Mouse (Mus musculus): ENCODE measurements around the gene Sdk1.

The Sdk1 gene

DNA sequence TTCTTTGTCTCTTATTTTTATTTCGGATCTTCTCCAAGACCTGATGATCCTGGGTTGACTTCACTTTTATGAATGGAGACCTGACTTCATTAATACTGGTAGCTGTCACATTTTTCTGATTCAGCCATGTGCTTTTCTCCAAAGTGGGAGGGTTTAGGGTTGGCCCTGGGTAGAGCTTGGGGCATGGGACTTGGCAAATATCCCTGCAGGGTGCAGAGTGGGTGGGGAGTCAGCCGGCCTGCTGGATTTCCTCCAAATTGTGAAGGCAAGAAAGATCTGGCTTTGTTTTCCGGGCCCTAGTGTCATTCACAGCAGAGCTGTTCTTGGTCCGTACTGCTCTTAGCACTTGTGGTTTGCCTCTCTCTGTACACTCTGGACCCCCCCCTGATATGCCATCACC, 103.1 kb downstream of the Sdk1 start:
- peak in 1 of 2 experiments; percentile 11 for DNase-seq

DNA sequence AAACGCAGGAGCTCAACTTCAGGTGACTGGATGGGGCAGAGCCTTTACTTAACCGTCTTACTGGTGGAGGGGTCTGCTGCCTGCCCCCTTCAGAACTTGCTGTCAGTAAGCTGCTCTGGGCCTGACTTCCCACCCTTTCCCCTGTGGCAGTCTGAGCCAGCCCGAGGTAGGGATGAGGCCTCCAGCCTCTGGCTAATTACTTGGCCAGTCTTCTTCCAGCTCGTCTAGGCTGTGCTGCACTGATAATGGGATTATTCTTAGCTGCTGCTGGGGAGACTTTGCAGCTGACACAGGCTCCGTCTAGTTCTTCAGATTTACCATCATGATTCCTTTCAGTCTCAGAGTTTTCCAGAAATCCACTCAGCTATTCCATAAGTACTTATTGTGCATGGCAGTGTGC, 104.2 kb downstream of the Sdk1 start:
- DNase-seq, result no peak

DNA sequence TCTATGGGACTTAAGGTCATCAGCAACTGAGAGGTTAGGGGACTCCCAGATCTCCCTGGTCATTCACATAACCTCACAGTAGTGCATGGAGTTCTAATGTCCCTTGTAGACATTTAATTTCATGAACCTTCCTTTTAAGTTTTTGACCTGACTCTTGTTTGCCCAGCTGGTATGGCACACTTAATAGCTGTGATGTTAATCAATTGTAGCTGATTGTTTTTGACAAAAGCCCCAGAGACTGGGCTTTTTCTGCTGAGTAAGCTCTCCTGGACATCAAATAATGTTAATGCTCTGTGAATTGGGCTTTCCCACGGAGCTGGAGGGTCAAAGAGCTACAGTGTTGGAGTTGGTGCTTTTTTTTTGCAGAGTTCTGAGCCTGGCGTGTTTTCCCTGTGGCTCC, 121.4 kb downstream of the Sdk1 start:
- DNase-seq, result no peak

DNA sequence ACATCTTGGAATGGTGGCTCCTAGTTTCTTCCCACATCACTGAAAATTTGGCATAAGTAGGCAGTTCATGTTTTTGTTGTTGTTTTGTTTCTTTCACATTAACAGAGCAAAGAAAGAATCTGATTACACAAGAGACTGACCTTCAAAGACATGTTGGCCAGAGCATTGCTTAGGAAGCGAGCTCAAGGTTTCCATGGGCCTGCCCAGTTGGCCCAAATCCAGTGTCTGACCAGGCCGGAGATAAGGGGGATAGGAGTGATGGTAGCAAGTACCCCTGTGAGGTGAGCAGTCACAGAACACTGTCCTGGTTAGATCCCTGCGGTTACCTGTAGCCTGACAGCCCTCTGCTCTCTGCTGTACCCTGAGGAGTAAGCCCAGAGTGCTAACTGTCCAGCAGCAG, 122.7 kb downstream of the Sdk1 start:
- DNase-seq, result no peak

DNA sequence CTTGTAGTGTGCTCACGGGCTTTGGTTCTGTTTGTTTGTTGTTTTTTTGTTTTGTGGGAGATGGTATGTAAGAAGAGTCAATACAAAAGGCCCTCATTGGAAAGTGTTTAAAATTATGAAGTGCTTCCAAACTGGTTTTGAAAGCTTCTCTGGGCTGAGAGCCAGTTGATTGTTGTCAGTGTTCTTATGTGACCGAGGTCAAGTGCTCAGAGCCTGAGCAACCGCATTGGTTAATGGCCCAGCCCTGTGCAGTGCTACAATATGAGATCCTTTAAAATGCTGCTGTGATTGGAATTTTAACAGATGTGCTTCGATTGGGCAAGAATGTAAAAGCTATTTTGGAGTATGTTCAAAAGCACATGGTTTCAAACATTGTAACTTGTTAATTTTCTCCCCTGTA, 127.3 kb downstream of the Sdk1 start:
- DNase-seq, result no peak

DNA sequence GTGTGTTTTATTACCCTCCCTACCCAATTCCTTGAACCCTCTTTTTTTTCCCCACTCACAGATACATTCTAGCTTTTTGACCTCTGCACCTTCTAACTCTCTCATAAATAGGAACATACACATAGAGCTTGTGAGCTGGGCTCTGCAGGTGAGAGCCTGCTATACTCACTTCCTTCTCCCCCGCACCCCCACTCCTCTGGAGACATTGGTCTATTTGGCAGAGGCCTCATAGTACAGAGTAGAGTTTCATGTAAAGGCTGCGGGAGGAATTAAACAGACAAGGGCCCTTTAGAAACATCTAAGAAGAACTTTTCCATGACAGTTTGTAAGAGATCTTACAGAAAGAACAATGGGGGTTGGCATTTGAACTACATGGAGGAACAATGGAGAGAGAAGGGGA, 133.5 kb downstream of the Sdk1 start:
- DNase-seq, result no peak

DNA sequence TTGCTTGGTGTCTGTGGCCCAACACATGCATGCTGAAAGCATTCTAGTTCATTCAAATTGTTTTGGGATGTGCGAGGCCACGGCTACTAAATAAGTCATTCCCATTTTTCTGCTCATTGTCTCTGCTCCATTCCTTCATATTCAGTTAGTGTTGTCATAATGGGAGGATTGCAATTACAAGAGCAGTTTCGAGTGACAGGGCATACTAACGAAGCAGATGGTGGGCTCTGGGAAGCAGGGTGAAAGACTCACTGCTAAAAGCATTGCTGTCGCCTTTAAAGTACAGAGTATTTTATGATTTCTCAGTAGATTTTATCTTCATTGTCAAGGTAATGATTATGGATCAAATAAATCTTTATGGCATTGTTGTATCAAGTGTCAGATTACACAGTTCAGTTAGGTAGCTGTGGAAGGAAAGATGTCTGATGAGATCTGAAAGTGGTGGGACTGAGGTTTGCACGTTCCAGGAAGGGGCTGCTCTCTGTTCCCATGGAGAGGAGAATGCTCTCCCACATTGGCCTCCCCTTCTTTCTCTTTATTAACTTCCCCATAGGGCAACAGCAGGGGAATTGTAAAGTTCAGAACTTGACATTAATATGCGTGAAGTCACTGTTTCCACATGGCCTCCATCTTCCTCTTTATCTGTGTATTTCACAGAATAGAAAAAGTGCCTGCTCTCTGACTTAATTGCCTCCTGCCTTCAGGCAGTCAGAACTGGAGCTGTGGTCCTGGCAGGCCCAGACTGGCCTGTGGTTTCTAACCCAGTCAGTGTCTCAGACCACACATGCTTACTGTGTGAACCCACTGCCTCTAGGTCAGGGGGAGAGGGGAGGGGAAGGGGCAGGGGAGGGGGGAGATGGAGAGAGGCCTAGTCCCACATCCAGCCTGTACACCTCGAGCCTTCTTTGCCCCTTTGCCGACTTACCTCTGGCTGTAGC, 138.8 kb downstream of the Sdk1 start:
- no peak for DNase-seq

DNA sequence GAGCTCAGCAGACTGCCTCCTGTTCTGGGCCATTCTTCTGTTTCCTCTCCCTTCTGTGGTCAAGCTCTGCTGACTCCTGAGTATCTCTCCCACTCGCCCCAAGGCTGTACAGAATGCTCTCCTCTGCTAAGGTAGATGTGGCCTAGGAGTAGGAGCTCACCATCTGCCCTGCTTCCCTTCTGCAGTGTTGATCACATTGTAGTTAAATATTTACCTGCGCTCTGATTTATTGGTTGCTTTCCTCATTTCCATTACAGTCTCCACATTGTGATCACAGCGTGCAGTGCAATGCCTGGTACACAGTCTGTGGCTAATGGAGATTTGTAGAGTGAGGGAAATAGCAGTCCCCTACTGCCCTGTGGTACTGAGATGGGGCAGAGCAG, 139.5 kb downstream of the Sdk1 start:
- DNase-seq, result no peak

DNA sequence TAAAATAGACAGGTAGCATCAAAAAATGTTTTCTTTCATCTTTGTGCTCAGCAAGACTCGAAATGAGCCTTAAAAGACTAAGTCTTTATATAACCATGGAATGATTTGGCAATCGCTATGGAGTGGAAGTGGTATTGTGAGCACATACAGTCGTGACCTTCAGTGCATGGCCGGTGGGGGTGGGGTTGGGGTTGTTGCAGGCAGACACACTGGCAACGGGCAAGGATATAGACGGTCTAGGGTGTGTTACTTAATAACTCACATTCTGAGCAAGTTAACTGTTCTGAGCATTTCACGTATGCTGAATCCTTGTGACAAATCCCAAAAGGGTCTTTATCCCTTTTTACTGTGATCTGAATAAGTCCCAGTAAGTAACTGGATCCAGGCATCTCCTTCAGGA, 140.3 kb downstream of the Sdk1 start:
- no peak for DNase-seq

DNA sequence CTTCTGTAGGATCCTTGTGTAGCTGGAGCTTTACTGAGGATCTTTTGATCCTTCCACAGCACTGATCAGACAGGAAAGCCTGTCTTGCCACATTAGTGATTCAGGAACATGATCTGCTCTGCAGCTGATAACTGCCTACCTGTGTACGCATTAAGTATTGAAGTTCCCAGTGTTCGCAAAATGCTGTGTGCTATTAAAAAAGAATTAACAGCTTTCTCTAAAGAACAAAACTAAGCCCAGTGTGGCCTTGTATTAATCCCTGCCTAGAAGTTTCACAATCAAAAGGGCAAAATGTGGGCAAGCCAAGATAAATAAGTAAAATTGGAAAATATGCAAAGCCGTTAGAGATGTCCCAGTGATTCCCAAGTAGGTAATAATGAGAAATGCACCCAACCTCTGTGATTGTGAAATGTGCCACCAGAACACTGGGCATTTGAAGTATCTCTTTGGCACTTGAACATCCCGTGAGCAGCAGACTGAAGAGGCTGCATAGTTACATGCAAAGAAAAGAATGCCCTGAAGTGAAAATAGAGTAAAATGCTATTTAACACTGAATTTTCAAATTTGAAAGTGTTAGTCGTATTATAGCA, 141.1 kb downstream of the Sdk1 start:
- DNase-seq, result no peak

DNA sequence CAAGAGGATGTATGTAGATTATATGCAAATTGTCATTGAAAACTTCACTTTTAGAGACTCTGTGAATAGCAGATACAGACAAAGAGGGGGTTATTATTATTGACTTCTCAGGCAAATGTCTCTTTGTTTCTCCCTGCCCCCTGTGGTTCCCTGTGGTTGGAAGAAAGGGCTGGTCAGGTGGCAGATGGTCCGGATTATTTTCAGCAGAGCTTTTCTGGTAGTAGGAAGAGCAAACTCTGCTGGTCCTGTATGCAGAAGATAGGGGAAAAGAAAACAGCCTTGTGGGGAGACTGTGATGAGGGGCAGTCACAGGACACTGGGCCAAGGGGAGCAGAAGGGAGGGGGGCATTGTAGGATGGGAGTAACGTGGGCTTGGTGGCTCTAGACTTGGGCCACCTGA, 147.2 kb downstream of the Sdk1 start:
- DNase-seq, result no peak

DNA sequence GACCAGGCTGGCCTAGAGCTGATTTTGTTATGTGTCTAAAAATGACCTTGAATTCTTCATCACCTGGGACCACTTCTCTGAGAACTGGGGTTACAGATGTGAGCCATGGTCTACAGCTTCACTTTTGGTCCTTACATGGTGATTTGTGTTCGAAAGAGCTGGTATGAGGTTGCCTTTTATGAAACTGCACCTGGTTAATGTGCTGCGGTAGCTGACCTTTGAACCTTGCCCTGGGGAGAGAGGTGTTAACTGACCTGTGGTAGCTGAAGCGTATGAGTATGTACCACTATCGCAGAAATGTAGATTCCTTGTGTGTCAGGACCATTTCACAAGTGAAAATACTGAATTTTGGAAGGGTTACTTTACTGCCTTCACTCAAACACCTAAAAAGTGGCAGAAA, 149.3 kb downstream of the Sdk1 start:
- DNase-seq, result no peak

DNA sequence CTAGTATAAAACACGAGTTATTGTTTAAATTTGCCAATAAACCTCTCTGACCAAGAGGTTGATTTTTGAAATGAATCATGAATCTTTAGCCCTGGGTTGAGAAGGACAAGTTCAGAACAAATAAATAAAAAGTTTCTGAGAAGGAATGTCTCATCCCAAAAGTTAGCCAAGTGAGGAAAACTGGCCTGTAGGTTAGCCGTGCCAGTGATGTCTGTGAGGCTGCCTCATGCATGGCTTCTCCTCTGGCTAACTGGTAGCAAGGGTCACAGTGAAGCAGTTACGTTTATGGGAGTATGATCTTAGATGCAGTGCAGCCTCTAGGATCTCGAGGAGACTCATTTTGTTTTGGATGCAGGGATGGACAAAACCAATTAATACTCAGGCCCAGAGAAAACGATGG, 149.9 kb downstream of the Sdk1 start:
- no peak for DNase-seq

DNA sequence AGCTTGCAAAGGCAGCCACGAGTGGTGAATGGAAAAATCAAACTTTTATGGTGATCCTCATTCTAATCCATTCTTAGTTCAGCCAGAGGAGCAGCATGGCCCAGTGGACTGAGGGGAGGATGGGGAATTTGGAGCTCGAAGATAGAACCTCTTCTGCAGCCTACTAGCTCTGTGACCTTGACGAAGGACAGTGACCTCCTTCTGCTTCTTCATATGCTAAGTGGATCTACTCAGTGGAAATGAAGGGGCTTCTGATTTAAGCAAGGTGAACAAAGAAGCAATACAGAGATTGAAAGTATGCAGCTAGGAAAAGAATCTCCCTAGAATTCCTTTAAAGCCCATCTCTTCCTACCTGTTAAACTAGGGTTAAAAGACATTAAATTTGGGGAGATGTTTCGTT, 152.6 kb downstream of the Sdk1 start:
- no peak for DNase-seq

DNA sequence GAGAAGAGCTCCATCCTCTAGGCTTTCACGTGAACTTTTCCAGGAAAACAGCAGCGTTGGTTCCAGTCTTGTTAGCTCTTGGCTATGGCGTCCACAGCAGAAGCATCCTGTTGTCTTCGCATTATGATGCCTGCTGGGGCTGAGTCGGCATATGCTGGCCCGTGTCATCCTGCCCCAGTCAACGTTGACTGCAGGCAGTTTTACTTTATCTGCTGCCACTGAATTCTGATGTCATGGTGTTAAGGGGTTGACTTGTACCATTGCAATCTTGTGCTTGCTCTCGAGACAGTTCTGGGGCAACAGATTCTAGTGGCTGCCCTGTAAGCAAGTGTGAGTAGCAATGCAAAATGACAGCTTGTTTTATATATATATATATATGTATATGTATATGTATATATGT, 153.3 kb downstream of the Sdk1 start:
- no peak for DNase-seq

DNA sequence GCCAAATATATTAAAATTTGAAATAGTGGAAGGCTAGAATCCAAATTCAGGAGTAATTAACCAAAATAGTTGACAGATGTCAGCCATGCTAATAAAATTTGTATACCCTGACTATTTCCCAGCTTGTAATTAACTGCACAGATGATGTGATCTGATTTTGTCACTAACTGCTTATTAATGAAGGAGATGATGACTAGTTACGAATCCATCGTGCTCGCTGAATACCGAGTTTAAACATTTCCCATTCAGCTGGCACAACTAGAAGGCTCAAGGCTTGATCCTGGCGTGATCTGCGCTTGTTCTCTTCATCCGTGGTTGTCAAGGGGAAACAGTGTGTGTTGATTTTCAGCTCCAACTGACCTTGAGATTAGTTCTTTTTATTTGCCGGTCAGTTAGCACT, 162.5 kb downstream of the Sdk1 start:
- no peak for DNase-seq

DNA sequence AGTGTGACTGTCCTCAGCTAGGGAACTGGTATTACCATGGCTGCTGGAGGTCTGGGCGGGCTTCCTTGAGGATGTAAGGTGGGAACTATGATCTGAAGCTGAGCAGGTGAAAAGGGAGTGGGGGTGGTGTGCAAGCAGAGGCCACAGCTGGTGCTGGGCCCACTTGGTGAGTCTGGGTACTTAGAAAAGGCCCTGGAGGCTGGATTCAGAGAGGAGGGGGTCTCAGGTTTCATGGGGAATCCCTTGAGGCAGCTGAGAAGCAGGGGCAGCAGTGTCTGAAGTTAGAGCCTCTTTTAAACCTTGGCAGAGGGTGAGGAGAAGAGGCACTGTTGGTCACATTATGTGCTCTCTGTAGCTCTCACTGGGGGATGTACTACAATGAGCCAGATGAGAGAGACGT, 163.4 kb downstream of the Sdk1 start:
- DNase-seq, result no peak

DNA sequence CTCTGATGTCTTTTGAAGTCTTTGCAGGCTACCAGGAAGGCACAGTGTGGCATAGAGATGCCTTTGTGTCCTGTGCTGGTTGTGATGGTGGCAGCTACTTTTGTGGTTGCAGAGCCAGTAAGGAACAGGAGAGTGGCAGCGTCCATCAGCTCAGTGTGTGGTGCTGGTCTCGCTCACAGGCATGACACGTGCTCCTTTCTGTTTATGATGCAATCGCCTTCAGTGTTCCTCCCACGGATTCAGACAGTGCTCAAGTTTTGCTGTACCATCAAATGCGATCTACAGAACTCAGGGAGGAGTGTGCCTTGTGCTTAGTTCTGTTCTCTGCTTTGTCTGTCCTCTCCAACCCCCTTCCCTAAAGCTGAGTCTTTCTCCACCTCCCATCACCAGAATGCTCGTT, 165.6 kb downstream of the Sdk1 start:
- no peak for DNase-seq

DNA sequence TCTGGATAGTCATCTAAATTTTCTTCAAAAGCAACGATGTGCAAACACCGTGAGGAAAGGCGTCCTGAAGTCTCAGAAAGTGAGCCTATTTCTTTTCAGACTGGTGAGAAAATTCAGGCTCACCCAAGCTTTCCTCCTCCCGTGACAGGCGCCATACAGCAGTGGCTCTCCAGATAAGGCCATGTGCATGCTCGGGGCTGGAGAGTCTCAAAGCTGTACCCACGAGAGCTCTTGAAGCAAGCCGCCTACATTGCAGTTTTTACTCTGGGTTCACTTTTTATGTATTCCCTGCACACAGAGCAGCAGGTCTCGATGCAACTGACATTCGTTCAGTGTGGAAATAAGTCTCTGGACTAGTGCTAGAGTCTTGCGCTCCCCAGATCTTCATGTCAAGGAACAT, 171.7 kb downstream of the Sdk1 start:
- no peak for DNase-seq

DNA sequence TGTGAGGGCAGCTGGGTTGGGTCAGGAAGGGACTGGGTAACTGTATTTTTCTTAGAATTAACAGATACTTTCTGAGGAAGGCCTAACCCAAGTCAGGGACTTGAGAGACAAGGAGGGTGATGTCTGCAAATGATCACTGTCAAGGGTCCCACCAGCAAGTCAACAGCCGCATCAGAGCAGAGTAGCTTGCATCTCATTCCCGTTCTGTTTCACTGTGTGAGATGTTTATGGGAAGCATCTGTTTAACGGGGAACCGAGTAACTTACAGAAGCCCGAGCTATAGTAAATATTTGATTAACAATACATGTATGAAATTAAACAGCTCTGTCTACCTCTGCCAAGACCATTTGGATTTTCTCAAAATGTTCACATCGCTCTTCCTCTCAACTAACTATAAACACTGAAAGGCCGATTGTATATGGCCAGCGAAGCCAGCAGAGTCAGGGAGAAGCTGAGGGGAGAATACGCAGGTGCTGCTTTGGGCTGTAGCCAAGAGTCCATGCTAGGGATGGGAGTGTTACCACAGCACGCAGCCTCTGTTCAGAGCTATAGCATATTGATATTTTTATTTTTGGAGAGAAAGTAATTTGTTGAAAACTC, 174.5 kb downstream of the Sdk1 start:
- no peak for DNase-seq

DNA sequence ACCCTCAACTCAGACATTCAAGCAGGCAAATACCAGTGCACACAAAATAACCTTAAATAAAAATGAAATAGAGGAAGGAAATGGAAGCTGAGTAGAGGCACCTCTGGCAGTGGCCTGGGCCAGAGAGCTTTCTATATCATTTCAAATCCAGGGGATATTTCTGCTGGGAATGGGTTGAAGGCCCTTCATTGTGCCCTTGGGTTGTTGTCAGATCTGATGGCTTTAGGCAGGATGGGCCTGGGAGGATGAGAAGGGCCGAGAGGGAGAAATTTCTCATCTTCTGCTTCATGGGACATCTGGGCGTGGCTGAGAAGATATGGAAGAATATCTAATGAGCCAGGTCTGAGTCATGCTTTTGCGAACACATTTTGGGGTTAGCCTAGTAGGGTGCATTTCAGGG, 186.8 kb downstream of the Sdk1 start:
- no peak for DNase-seq

DNA sequence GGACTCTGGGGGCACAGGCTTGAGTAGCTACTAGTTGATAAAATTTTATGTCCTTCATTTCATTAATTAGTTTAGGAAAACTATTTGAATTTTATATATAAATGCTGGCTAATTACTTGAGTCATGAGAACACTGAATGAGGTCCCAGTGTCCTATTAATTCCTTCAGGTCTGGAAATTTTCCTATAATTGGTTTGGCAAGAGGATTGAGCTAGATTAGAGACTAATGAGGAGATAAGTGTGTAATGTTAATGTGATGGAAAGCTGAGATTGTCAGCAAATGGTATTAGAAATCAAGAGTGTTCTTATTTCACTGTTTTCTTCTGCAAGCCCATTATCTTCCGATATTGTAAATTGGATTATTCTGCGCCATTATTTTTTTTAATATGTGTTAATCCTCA, 192.0 kb downstream of the Sdk1 start:
- DNase-seq, result no peak

DNA sequence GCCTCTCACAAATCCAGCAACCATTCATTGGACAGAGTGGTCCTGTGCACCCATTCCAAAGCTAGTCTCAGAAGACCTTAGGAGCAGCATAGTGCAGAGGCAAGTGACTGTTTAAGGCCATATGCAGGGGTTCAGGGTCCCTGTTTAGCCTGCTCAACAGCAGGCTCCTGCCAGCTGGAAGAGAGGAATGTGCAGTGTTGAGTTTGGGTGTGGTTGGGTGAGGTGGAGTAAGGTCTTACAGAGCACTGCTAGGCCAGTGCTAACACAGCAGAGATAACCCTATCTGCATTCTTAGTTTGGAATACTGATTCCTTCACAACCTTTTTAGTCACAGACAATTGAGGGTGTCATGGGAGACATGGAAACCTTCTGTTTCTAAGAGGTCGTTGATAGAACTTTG, 206.0 kb downstream of the Sdk1 start:
- no peak for DNase-seq

DNA sequence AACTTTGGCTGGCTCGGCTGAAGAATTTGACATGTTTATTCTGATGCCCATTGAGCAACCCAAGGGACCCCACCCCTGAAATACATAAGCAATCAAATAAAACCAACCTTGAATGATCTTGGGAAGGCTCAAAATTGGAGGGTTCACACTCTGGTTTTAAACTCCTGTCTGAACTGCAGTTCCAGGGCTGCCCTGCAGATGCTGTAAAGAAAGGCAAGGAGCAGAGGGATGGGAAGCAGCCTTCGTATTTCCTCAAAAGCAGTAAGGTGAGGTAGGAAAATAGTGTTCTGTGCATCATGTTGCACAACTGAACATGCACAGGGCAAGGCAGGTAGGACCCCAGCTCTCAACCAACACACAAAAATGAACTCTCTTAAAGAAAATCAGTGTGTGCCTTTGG, 222.1 kb downstream of the Sdk1 start:
- no peak for DNase-seq

All from cerebellum, postnatal 36 days (tissue).